Mouse (Mus musculus): ENCODE measurements around the gene Fam213a. TPM values are rescaled to one million over a fixed set of nuclear protein-coding genes. Genes with fewer than 3 reads are reported as not detected.
"Not testable (repeated sequence)": the region's sequence is repeated elsewhere in the genome, so short reads cannot be mapped to it uniquely, and the experiment has no call there.

Gene Fam213a
- polyA plus RNA-seq (2015; fragmentation: Nextera tagmentation; extraction: Ambion mirVana) = 72.4 and 81.8 TPM in 2 replicates

DNA sequence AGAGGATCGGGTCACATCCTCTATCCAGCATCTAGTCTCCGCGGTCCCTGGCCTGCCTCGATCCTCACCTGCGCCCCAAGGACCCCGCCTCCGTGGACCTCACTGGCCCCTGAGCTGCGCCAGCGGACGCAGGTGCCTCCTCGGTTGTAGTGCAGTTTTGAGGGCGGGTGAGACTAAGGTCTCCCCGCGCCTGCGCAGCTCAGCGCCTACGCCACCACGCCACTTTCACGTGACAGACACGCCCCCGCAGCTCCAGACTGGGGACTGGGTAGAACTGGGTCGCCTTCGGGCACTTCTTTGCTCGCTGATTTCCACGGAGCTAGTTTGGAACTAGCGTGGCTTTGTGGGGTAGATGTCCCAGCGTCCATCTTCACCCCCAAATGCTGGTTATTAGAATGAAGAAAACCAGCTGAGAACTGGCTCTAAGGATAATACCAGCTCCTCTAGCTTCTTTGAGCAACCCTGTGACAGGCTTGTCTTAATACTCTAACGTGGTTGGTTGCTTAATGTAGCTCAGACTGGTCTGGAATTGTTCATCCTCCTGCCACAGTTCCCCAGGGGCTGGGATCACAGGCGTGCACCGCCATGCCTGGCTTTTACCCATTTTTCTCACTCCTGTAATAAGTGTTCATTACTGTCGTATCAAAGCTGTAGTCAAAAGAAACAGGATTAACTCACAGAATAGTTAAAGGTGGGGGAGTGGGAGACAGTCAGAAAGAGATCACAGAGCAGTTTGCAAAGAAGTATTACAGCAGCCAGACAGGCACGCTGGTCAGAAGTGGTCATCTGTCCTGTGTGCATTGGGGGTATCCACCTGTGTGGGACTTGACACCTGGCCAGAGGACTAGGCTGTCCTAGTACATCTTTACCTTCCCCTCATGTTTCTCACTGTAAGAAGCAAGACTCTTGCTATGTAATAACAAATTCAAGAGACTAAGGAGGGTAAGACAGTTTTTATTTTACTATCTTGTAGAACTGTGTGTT lies at the start of gene Fam213a:
TSS of gene Fam213a (minus strand) at position 159 of the 984 bp plus-strand sequence.
- WGBS = 3% methylated on average over 32 of the region's 32 CpGs

DNA sequence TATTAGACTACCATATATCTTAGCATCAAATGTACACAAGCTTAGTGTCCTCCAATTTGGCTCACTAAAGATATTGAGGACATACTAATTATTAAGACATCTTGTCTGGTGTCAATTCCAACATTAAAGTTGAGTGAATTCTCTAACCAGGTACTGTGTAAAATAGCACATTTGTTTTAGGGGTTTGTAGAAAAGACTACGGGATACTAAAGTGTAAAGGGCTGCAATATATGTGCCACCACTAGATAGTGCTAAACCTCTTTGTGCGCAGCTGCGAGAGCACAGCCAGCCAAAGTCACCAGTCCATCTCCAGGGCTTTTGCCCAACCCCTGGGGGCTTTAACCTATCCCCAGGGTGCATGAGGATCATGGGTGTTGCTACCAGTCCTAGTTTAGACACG lies 39.6 kb upstream of the Fam213a start:
- not testable (repeated sequence) for H3K36me3 ChIP-seq (ENCODE audit: control insufficient read depth, insufficient read depth, low read length); H3K27ac ChIP-seq (ENCODE audit: low read length); H3K9ac ChIP-seq (ENCODE audit: low read depth, low read length); ATAC-seq; H3K4me2 ChIP-seq (ENCODE audit: low read depth, low read length); H3K4me1 ChIP-seq (ENCODE audit: control insufficient read depth, insufficient read depth, low read length); H3K9me3 ChIP-seq (ENCODE audit: control insufficient read depth, low read length); H3K27me3 ChIP-seq (replicated peaks; ENCODE audit: control insufficient read depth, insufficient read depth, low read length); H3K4me3 ChIP-seq (ENCODE audit: low read length)
- 75% methylated on average over 3 of the region's 4 CpGs for WGBS

More for the DNA sequence above, at the start of gene Fam213a:
- Histone ChIP-seq H3K36me3 (ENCODE audit: control insufficient read depth, insufficient read depth, low read length) (no peaks in the 10 kb centered on the region), H3K4me3 (ENCODE audit: low read length) (peak within 1 kb of the TSS; percentile 63), H3K9ac (ENCODE audit: low read depth, low read length) (peak within 1 kb of the TSS; percentile 78), H3K27me3 (replicated peaks; ENCODE audit: control insufficient read depth, insufficient read depth, low read length) (no peaks in the 10 kb centered on the region), H3K27ac (ENCODE audit: low read length) (peak within 1 kb of the TSS; percentile 53), H3K4me2 (ENCODE audit: low read depth, low read length) (peak within 1 kb of the TSS; percentile 88), H3K4me1 (ENCODE audit: control insufficient read depth, insufficient read depth, low read length) (peaks cover 7% of the 10 kb centered on the region; the same call in 1 of the 2 replicates), H3K9me3 (ENCODE audit: control insufficient read depth, low read length) (no peaks in the 10 kb centered on the region)
- peak; percentile 97 for ATAC-seq

DNA sequence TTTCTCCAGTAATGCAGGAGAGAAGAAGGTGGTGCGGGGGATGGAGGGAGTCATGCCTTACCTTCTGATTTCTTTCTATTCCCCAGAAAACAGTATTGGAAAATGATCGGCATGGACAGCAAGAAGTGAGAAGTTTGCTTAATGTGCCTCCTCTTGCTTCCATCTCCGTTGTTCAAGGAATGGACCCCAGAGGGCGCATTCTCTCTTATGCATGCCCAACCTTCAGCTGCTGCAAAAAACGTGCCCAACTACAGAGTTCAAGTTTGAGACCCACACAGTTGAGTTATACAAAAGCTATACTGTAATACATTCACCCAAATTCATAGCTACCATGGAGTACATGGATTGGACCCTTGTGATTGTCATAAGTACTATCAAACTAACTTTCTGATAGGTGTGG lies 38.9 kb upstream of the Fam213a start:
- WGBS = 78% methylated on average over 5 of the region's 5 CpGs
- no peak for ATAC-seq
- no peaks in the 10 kb centered on the region for H3K9me3 ChIP-seq (ENCODE audit: control insufficient read depth, low read length)

DNA sequence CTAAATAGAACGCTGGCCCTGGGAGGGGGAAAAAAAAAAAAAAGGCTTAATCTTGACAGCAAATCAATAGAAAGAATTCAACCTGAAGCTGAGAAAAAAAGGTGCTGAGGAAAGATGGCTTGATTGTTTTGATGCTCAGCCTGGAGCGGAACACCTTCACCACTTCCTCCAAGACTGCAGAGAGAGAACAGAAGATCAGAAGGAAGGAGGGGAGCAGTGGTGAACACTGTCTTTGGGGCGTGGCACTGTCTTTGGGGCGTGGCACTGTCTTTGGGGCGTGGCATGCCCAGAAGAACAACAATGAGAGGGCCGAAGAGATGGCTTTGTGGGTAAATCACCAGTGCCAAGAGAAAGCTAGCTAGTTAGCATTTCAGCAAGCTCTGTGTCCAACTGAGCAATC lies 36.9 kb upstream of the Fam213a start:
- Histone ChIP-seq H3K9me3 (ENCODE audit: control insufficient read depth, low read length) (no peaks in the 10 kb centered on the region), H3K4me2 (ENCODE audit: low read depth, low read length) (no peak overlapping the region), H3K9ac (ENCODE audit: low read depth, low read length) (no peak overlapping the region), H3K27ac (ENCODE audit: low read length) (no peak overlapping the region), H3K36me3 (ENCODE audit: control insufficient read depth, insufficient read depth, low read length) (no peaks in the 10 kb centered on the region), H3K27me3 (replicated peaks; ENCODE audit: control insufficient read depth, insufficient read depth, low read length) (no peaks in the 10 kb centered on the region), H3K4me3 (ENCODE audit: low read length) (no peak overlapping the region), H3K4me1 (ENCODE audit: control insufficient read depth, insufficient read depth, low read length) (no peaks in the 10 kb centered on the region)
- no peak for ATAC-seq
- 68% methylated on average over 6 of the region's 6 CpGs for WGBS

More for the DNA sequence above, 38.9 kb upstream of the Fam213a start:
- no peak overlapping the region for H3K27ac ChIP-seq (ENCODE audit: low read length)
- H3K27me3 ChIP-seq (replicated peaks; ENCODE audit: control insufficient read depth, insufficient read depth, low read length) = no peaks in the 10 kb centered on the region
- H3K4me2 ChIP-seq (ENCODE audit: low read depth, low read length) = no peak overlapping the region
- H3K4me1 ChIP-seq (ENCODE audit: control insufficient read depth, insufficient read depth, low read length) = no peaks in the 10 kb centered on the region
- no peak overlapping the region for H3K4me3 ChIP-seq (ENCODE audit: low read length)
- no peak overlapping the region for H3K9ac ChIP-seq (ENCODE audit: low read depth, low read length)
- no peaks in the 10 kb centered on the region for H3K36me3 ChIP-seq (ENCODE audit: control insufficient read depth, insufficient read depth, low read length)

DNA sequence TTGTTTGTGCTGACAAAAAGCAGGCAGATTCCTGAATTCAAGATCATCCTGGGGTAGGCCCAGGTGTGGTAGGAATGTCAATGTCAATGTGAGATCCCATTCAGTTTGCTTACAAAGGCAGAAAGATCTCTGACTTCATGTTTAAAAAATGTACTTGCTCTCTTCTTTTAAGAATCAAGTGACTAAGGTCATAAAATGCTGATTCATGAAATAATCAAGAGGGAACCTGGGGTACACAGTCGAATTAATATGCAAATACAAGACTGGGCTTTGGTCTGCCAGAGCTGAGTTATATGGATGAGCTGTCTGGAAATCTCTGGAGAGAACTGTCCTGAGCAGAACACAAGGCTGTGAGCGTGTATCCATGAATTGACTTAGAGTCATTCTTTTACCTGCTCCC lies 33.8 kb upstream of the Fam213a start:
- H3K4me3 ChIP-seq (ENCODE audit: low read length) = no peak overlapping the region
- WGBS = 79% methylated on average over 2 of the region's 2 CpGs
- no peaks in the 10 kb centered on the region for H3K27me3 ChIP-seq (replicated peaks; ENCODE audit: control insufficient read depth, insufficient read depth, low read length)
- no peak overlapping the region for H3K4me2 ChIP-seq (ENCODE audit: low read depth, low read length)
- no peak overlapping the region for H3K9ac ChIP-seq (ENCODE audit: low read depth, low read length)
- no peaks in the 10 kb centered on the region for H3K36me3 ChIP-seq (ENCODE audit: control insufficient read depth, insufficient read depth, low read length)
- no peaks in the 10 kb centered on the region for H3K4me1 ChIP-seq (ENCODE audit: control insufficient read depth, insufficient read depth, low read length)
- ATAC-seq = no peak
- H3K9me3 ChIP-seq (ENCODE audit: control insufficient read depth, low read length) = no peaks in the 10 kb centered on the region
- no peak overlapping the region for H3K27ac ChIP-seq (ENCODE audit: low read length)

DNA sequence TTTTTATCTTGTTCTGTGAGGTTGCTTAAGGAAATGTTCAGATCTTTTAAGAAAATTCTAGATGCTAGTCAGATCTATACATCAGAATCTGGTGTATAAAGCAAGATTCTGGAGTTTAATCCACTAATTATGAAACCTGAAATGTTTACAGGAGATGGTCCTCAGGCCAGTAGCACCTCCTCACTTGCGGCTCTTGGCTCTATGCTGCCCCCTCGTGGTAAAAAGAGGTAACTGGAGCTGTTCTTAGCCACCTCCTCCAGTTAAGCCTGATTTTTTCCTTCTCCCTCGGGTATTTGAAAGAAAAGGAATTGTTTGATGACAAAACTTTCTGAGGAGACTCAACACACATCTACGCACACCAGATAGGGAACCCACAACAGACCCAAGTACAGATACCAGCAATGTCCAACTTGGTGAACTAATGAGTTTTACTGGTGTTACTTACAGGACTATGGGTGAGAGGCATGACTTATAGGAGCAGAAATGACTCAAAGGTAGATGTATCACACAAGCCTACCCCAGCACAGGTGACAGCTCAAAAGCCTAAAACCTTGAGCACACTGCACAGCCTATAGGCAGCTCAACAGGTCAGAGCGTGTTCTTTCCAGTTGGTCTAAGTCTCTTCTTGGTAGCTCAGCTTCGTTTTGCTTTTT lies 21.7 kb upstream of the Fam213a start:
- H3K4me3 ChIP-seq (ENCODE audit: low read length) = no peak overlapping the region
- no peaks in the 10 kb centered on the region for H3K27me3 ChIP-seq (replicated peaks; ENCODE audit: control insufficient read depth, insufficient read depth, low read length)
- no peaks in the 10 kb centered on the region for H3K9me3 ChIP-seq (ENCODE audit: control insufficient read depth, low read length)
- H3K27ac ChIP-seq (ENCODE audit: low read length) = no peak overlapping the region
- H3K4me2 ChIP-seq (ENCODE audit: low read depth, low read length) = no peak overlapping the region
- 0 out of 2 replicates have a peak, but pooled peaks have one; percentile 21 for ATAC-seq
- no peaks in the 10 kb centered on the region for H3K36me3 ChIP-seq (ENCODE audit: control insufficient read depth, insufficient read depth, low read length)
- 33% methylated on average over 6 of the region's 6 CpGs for WGBS
- H3K9ac ChIP-seq (ENCODE audit: low read depth, low read length) = no peak overlapping the region
- no peaks in the 10 kb centered on the region for H3K4me1 ChIP-seq (ENCODE audit: control insufficient read depth, insufficient read depth, low read length)

DNA sequence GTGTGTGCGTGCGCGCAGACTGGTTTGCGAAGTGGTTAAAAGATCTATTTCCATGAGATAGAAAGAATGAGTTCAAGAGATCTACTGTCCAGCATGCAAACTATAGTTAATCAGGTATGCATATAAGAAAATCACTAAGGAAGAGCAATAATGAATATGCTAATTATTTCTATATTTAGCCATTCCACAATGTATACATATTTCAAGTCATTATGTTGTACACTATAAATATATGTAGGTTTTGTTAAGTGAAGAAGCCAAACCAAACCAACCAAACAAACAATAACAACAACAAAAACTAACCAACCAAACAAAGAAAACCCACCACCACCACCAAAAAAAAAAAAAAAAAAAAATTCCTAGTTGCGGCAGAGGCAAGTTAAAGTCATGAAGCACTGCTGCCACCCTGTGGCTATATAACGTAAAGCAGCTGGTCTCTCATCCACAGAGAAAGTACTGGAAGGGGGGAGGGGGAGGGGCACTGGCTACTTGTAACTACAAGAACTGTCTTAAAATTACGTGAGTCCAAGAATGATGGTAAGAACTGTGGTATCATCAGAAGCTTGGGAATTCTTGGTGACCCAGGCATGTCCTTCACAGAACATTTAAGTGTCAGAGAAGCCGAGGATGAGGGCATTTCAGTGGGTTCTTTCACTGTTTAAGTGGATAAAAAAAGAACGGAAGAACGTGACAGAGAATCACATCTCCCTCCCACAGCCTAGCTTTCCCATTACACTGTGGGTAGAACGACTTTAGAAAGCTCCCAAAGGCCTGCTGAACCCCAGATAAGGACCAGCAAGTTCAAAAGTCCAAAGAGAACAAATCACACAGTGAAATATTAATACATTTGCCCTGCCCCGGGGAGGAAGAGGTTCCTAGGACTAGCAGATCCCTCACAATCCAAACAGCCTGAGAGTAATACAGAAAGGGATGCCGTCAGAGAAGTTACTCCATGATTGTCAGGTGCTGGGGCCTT lies 19.8 kb upstream of the Fam213a start:
- Histone ChIP-seq H3K36me3 (ENCODE audit: control insufficient read depth, insufficient read depth, low read length) (no peaks in the 10 kb centered on the region), H3K4me3 (ENCODE audit: low read length) (peak overlapping the region; percentile 14; the same call in 1 of the 2 replicates), H3K9ac (ENCODE audit: low read depth, low read length) (no peak overlapping the region), H3K27ac (ENCODE audit: low read length) (no peak overlapping the region), H3K4me1 (ENCODE audit: control insufficient read depth, insufficient read depth, low read length) (no peaks in the 10 kb centered on the region), H3K9me3 (ENCODE audit: control insufficient read depth, low read length) (no peaks in the 10 kb centered on the region), H3K27me3 (replicated peaks; ENCODE audit: control insufficient read depth, insufficient read depth, low read length) (no peaks in the 10 kb centered on the region), H3K4me2 (ENCODE audit: low read depth, low read length) (peak overlapping the region; percentile 46; the same call in 1 of the 2 replicates)
- ATAC-seq = peak; percentile 83
- WGBS = 50% methylated on average over 13 of the region's 13 CpGs

DNA sequence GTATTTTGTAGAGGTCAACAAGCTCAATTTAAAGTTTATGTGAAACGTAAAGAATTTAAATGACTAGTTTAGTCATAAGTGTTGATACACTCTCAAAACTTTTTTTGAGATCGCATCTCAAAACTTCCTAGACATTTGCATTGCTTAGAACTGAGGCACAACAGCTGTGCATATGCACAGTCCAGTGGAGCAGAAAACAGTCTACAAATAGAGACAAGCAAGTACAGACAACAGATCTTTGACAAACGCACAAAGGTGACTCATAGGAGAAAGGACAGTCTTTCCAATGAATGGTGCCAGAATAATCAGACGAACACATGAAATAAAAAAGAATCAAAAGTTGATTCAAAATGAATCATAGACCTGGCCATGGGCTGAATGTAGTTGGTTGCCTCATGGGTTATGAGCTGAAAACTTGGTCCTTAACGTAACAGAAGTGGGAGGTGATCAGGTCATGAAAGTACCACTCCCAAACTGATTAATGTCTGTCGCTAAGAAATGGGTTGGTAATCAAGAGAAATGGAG lies 17.5 kb upstream of the Fam213a start:
- no peak for ATAC-seq
- 92% methylated on average over 6 of the region's 6 CpGs for WGBS
- H3K4me3 ChIP-seq (ENCODE audit: low read length) = no peak overlapping the region

More for the DNA sequence above, 17.5 kb upstream of the Fam213a start:
- Histone ChIP-seq H3K27ac (ENCODE audit: low read length) (no peak overlapping the region), H3K9me3 (ENCODE audit: control insufficient read depth, low read length) (no peaks in the 10 kb centered on the region), H3K9ac (ENCODE audit: low read depth, low read length) (no peak overlapping the region), H3K36me3 (ENCODE audit: control insufficient read depth, insufficient read depth, low read length) (no peaks in the 10 kb centered on the region), H3K4me1 (ENCODE audit: control insufficient read depth, insufficient read depth, low read length) (no peaks in the 10 kb centered on the region), H3K4me2 (ENCODE audit: low read depth, low read length) (no peak overlapping the region), H3K27me3 (replicated peaks; ENCODE audit: control insufficient read depth, insufficient read depth, low read length) (no peaks in the 10 kb centered on the region)
